Mouse (Mus musculus) limb, embryonic 14.5 days (tissue): ENCODE data around the gene H2-M3. TPM values are rescaled to one million over a fixed set of nuclear protein-coding genes. Genes with fewer than 3 reads are reported as not detected.

Experiments used
- ATAC-seq: fragments of 200-750 bp; cut with Nextera tagmentation; 2 replicates; pipeline ENCODE4 v1.8.0; 2017; ENCODE audit warnings: low read depth, moderate number of reproducible peaks, moderate TSS enrichment; ENCODE audit not compliant: low FRiP score
- DNase-seq: peaks from one replicate; pipeline ENCODE4 v3.0.0-alpha.2; 2015; ENCODE audit warnings: low spot score
- H3K27ac ChIP-seq: fragments of 300-500 bp; sonication (generic); replicated peaks from 2 replicates; pipeline ENCODE4 v1.5.1; 2014; ENCODE audit warnings: low read depth, mild to moderate bottlenecking, low read length, moderate library complexity, mixed read lengths
- H3K27me3 ChIP-seq: fragments of 300-500 bp; sonication (generic); 2 replicates; pipeline ENCODE4 v1.6.1; 2014; ENCODE audit warnings: low read length, mixed read lengths; ENCODE audit not compliant: control insufficient read depth, insufficient read depth
- H3K36me3 ChIP-seq: fragments of 300-500 bp; sonication (generic); 2 replicates; pipeline ENCODE4 v1.6.1; 2014; ENCODE audit warnings: mild to moderate bottlenecking, low read length, moderate library complexity, mixed read lengths; ENCODE audit not compliant: control insufficient read depth, insufficient read depth
- H3K4me1 ChIP-seq: fragments of 300-500 bp; sonication (generic); 2 replicates; pipeline ENCODE4 v1.6.1; 2014; ENCODE audit warnings: antibody characterized with exemption, low read length, mixed read lengths; ENCODE audit not compliant: control insufficient read depth, insufficient read depth
- H3K4me2 ChIP-seq: fragments of 300-500 bp; sonication (generic); replicated peaks from 2 replicates; pipeline ENCODE4 v1.6.1; 2014; ENCODE audit warnings: low read depth, mild to moderate bottlenecking, low read length, moderate library complexity; ENCODE audit not compliant: severe bottlenecking
- H3K4me3 ChIP-seq: fragments of 300-500 bp; sonication (generic); replicated peaks from 2 replicates; pipeline ENCODE4 v1.5.1; 2014; ENCODE audit warnings: low read length
- H3K9ac ChIP-seq: fragments of 300-500 bp; sonication (generic); 2 replicates; pipeline ENCODE4 v1.6.1; 2014; ENCODE audit warnings: mild to moderate bottlenecking, low read depth, low read length, moderate library complexity; ENCODE audit not compliant: severe bottlenecking
- H3K9me3 ChIP-seq: fragments of 300-500 bp; sonication (generic); 2 replicates; pipeline ENCODE4 v1.6.1; 2016; ENCODE audit warnings: low read length; ENCODE audit not compliant: control insufficient read depth
- POLR2A ChIP-seq: fragments of 200-500 bp; IDR thresholded peaks from 2 replicates; pipeline ENCODE4 v1.8.0; 2012; ENCODE audit warnings: inconsistent platforms, mild to moderate bottlenecking, moderate library complexity, borderline replicate concordance; ENCODE audit not compliant: insufficient read depth, insufficient read length; ENCODE audit errors: extremely low read depth
- WGBS: fragments of 180-500 bp; shearing (Covaris S2); extraction: QIAGEN DNeasy Blood & Tissue Kit; methylation state at CpG from one replicate; pipeline ENCODE4 v1.1.7; 2014; 5-methylcytosine and 5-hydroxymethylcytosine counted together
- polyA plus RNA-seq, 2 experiments: library from polyadenylated mRNA; depleted of rRNA in 1 of 2; stranded (reverse) in 1 of 2; unstranded in 1 of 2; fragments of >200 nt; fragmentation: Nextera tagmentation in 1 of 2; extraction: Ambion mirVana in 1 of 2; gene quantifications; 2 replicates each; pipeline versions ENCODE4 v1.2.1 to v1.2.3; 2012 to 2014

H2-M3 gene
- polyA plus RNA-seq, 2 experiments = 1.3 to 1.4 TPM

DNA sequence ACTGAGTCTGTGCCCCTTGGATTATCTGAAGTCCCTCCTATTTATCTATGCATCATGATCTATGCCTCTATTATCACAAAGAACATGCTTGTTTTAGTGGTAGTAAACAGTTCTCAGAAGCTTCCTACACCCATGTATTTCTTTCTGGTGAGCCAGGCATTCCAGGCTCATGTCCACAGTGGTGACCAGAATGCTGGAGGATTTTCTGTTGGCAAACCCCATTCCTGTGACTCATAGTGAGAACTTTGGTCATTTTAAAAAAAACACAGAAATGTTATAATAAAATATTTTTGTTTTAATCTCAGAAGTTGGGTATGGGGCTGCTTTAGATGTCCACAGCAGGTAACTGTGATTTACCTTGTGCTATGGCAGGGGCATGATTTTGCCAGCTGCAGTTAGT is 20.6 kb upstream of the H2-M3 start:
- H3K36me3 ChIP-seq = no peaks in the 10 kb centered on the region
- no peaks in the 10 kb centered on the region for H3K9me3 ChIP-seq
- no peak for ATAC-seq
- DNase-seq = no peak
- H3K4me1 ChIP-seq = no peaks in the 10 kb centered on the region
- no peak overlapping the region for H3K4me2 ChIP-seq
- H3K27me3 ChIP-seq = no peaks in the 10 kb centered on the region
- H3K27ac ChIP-seq = no peak overlapping the region
- no peak for TF ChIP-seq POLR2A
- no peak overlapping the region for H3K4me3 ChIP-seq
- H3K9ac ChIP-seq = no peak overlapping the region

DNA sequence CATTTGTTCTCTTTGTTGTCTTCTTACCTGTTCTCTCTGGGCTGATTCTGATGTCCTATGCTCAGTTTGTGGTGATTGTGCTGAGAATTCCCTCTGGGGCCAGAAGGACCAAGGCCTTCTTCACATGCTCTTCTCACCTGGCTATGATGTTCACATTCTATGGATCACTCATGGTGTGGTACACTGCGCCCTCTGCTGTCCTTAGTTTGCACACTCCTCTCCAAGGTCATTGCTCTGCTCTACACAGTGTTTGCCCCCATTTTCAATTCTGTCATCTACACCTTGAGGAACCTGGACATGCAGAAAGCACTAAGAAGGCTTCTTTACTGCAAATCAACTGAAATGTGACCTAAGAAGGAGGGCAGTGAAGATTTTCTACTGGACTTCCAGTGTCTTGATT is 19.5 kb upstream of the H2-M3 start:
- H3K9ac ChIP-seq = no peak overlapping the region
- no peak for ATAC-seq
- no peak overlapping the region for H3K4me2 ChIP-seq
- WGBS = 8% methylated on average over 1 of the region's 1 CpGs
- no peaks in the 10 kb centered on the region for H3K4me1 ChIP-seq
- no peak overlapping the region for H3K4me3 ChIP-seq
- H3K9me3 ChIP-seq = no peaks in the 10 kb centered on the region
- no peak overlapping the region for H3K27ac ChIP-seq
- H3K36me3 ChIP-seq = no peaks in the 10 kb centered on the region
- DNase-seq = no peak
- TF ChIP-seq POLR2A = no peak
- no peaks in the 10 kb centered on the region for H3K27me3 ChIP-seq

DNA sequence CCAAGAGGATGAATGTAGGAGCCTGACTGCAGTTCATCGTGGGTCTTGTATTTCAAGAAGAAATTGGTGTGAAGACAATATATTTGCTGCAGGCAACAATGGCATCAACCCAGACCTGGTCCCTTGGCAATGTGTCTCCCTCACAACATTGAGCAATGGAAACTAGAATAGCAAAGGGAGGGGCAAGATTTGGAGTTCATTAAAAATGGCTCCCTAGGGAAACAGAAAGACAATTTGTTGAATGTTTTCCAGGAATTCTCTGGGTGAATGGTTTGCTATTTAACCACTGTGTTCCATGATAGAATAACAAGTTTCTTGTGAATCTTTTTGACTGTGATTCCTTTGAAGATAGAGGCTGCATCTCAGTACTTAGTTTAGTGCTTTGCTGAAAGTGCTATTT is 6.4 kb upstream of the H2-M3 start, which contains the start of gene Olfr98:
Gene Olfr98 (minus strand): TSS at position 124 of the 400 bp plus-strand sequence.
- DNase-seq = no peak
- H3K4me1 ChIP-seq = no peaks in the 10 kb centered on the region
- ATAC-seq = no peak
- no peak within 1 kb of the TSS for H3K4me2 ChIP-seq
- 88% methylated on average over 1 of the region's 1 CpGs for WGBS
- no peak within 1 kb of the TSS for H3K27ac ChIP-seq
- no peaks in the 10 kb centered on the region for H3K27me3 ChIP-seq
- H3K9me3 ChIP-seq = no peaks in the 10 kb centered on the region
- no peak for TF ChIP-seq POLR2A
- no peak within 1 kb of the TSS for H3K9ac ChIP-seq
- H3K36me3 ChIP-seq = no peaks in the 10 kb centered on the region
- no peak within 1 kb of the TSS for H3K4me3 ChIP-seq

DNA sequence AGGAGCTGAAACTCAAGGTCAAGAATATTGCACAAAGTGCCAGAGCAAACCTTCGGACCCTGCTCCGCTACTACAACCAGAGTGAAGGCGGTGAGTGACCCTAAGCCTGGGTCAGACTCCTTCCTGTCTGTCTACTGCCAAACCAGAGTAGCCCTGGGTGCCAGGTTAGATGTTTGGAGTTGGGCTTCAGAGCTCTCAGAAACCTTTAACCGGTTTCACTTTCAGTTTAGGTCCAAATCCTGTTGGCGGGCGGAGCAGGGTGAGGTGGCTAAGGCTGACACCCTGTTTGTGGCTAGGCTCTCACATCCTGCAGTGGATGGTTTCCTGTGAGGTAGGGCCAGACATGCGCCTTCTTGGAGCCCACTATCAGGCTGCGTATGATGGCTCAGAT is 677 bp downstream of the H2-M3 start:
- Histone ChIP-seq H3K4me3 (peak overlapping the region; percentile 51), H3K9me3 (no peaks in the 10 kb centered on the region), H3K36me3 (no peaks in the 10 kb centered on the region), H3K4me1 (no peaks in the 10 kb centered on the region), H3K27me3 (no peaks in the 10 kb centered on the region), H3K27ac (no peak overlapping the region), H3K4me2 (peak overlapping the region; percentile 91), H3K9ac (no peak overlapping the region)
- WGBS = 64% methylated on average over 8 of the region's 8 CpGs
- no peak for DNase-seq
- no peak for TF ChIP-seq POLR2A
- ATAC-seq = no peak

DNA sequence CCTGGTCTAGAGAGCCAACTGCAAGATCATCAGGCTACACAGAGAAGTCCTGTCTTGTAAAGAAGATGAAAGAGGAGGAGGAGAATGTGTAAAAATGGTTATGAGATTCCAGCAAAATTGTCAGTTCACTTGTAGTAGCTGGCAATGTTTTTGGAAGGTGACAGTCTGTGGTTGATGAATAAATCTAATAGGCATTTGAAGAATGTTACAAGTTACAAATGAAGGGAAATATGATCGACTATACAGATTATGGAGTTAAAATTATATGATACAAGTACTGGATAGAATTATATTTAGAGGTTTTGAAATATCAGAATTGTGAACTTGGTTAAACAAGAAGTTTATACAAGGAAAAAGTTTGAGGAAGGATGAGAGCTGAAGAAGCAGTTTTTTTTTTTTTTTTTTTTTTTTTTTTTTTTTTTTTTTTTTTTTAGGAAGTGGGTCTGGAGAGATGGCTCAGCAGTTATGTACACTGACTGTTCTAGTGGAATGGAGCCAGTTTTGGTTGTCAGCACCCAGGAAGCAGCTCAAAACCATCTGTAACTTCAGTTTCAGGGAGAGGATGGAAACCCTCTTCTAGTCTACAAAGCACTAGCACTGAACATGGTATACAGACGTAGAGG is 5.7 kb downstream of the H2-M3 start:
- DNase-seq (no peak), ATAC-seq (no peak)
- Histone ChIP-seq H3K4me1 (no peaks in the 10 kb centered on the region), H3K9me3 (no peaks in the 10 kb centered on the region), H3K4me3 (no peak overlapping the region), H3K9ac (no peak overlapping the region), H3K27ac (no peak overlapping the region), H3K4me2 (no peak overlapping the region), H3K27me3 (no peaks in the 10 kb centered on the region), H3K36me3 (no peaks in the 10 kb centered on the region)
- 78% methylated on average over 2 of the region's 2 CpGs for WGBS
- no peak for TF ChIP-seq POLR2A

DNA sequence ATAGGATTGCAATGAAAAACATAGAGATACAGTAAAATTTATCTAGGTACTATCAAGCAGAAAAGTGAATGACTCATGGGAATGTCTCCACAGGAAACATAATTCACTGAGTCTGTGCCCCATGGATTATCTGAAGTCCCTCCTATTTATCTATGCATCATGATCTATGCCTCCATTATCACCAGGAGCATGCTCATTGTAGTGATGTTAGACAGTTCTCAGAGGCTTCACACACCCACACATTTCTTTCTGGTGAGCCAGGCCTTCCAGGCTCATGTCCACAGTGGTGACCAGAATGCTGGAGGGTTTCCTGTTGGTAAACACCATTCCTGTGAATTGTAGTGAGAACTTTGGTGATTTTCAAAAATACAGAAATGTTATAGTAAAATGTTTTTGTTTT is 6.6 kb downstream of the H2-M3 start:
- no peak overlapping the region for H3K9ac ChIP-seq
- no peak for DNase-seq
- no peak for TF ChIP-seq POLR2A

More for the DNA sequence above, 6.6 kb downstream of the H2-M3 start:
- no peaks in the 10 kb centered on the region for H3K9me3 ChIP-seq
- H3K27me3 ChIP-seq = no peaks in the 10 kb centered on the region
- no peak overlapping the region for H3K4me2 ChIP-seq
- no peak overlapping the region for H3K4me3 ChIP-seq
- no peak for ATAC-seq
- H3K36me3 ChIP-seq = no peaks in the 10 kb centered on the region
- H3K4me1 ChIP-seq = no peaks in the 10 kb centered on the region
- no peak overlapping the region for H3K27ac ChIP-seq
